In the genomic region with DNA sequence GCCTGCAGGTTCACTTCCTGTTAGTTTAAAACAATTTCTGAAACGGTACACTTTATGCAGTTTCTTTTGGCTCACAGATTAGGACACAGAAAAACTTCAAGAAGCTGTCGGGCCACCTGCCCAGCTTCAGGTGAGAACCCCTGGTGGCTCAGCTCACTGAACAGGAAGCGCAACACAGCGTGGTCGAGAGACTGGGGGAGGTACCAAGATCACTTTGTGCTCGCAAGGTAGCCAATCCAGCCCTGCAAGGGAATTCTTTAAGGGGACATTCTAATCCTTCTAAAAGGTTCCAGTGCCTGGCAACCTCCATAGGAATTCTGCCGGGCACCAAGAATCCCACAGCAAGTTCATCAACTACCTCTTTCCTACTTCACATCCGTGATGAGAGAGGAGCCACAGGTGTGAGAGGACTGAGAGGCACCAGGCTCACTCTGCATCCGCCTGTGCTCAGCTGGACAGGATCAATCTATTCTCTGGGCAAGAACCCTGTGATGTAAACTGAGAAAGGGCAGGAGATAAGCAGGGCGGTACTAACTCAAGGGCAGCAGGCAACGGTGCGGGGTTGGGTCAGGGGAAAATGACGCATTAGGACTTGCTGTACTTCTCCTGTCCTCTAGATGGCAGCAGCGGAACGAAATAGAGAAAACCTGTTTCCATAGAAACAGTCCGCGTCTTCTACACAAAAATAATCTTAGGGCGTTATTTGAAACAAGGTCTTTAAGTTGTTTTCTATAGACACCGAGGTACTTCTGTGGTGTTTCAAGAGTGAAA, we compare ENCODE assay signal across 8 mouse cellular contexts.
DNase-seq lines count a peak whose midpoint lies in the region; ATAC-seq lines count a peak whose summit lies in the region.

No protein-coding gene starts in this region.

- peak; percentile 83 for ATAC-seq in inflammation-experienced regulatory T-cells, adult 6 months
- peak; percentile 98 for ATAC-seq in megakaryocyte progenitor cell, adult 5-6 weeks (replicated peaks; ENCODE audit: poor library complexity)

- peak; percentile 63 to 74 for DNase-seq in adrenal gland, adult 18-20 months (ENCODE audit: low spot score in 2 of 2)
- peak; percentile 95 for DNase-seq in embryo, embryonic 10.5 days (ENCODE audit: low spot score)
- peak; percentile 26 for DNase-seq in gastrocnemius, postnatal 25 days
- peak; percentile 8 to 77 for DNase-seq in left cerebral cortex, adult 9 months (ENCODE audit: low spot score in 2 of 2)
- DNase-seq in right cerebral cortex, postnatal 14 days, result peak; percentile 55
- peak; percentile 57 for DNase-seq in yolk sac, embryonic 10.5 days (ENCODE audit: low spot score)

Comparison
In these comparisons a context has a peak if more than half of its experiments do, and no peak if none do; other contexts are left out.
1. Peak in every context shown above with its lines: DNase-seq and ATAC-seq.
2. DNase-seq: peak in every context shown above with its lines; median percentile 95 in embryo, embryonic 10.5 days; 68 in adrenal gland, adult 18-20 months; 57 in yolk sac, embryonic 10.5 days; 55 in right cerebral cortex, postnatal 14 days; 42 in left cerebral cortex, adult 9 months; 26 in gastrocnemius, postnatal 25 days.